Mouse (Mus musculus) c-Kit-positive CD71-positive TER-119-negative erythroid progenitor cells, embryonic 14.5 days (primary cell): ENCODE results near the gene Fgd6.

ENCODE experiments used
- DNase-seq: peaks from one replicate; pipeline ENCODE4 v3.0.0-alpha.2; 2013; ENCODE audit warnings: low read depth

Fgd6 gene

DNA sequence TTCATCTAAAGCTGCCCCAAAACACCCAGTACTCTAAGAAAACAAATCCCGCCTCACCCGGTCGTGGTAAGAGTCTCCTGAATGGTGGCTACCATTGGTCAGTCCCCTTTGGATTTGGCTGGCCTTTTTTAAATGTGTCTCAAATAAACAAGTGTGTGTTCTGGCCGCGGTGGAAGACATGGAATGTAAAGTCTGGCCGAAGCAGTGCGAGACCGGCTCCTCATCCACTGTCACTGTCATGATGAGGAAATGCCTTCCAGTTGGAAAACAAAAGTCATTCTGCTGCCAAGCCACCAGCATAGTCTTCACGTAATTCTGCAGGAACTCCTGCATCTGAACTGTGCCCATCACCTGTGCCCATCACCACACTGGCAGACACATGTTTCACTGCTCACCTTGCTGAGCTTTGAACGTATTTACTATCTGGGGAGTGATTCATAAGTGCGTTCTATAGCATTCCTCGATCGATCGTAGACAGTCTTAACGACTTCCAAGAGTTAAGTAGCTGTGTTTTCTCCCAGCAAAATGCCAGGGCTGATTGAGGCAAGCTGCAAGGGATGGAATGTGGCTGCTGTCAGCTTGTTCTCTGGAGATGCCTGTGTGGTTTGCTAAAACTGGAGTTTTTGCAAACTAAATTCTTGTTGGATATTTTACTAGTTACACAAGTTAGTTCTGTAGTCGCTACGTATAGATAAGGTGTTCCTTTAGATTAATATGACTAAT lies 60.1 kb downstream of the Fgd6 start:
- DNase-seq: no peak

- peak; percentile 29 for DNase-seq
Measured at GRCm38 (mm10) chr10:94097081-94097845, 61.5 kb downstream of the Fgd6 start.

DNA sequence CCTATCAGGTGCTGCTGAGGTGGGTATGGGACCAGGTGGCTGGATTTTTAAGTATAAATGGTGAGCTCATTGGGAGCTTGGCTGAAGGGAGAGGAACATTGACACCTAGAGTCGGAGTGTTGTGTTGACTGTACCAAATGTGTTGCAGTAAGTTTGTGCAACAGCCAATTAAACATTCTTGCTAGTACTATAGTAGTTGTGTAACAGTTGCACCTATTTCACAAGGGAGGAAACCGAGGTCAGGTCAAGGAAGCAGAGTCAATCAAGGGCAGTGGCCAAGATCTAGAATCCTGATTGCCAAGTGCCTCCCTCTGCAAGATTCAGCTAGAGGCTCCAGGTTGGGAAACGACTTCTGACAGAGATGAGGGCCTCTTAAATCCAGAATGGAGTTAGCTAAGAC lies 62.3 kb downstream of the Fgd6 start:
- DNase-seq: no peak

DNA sequence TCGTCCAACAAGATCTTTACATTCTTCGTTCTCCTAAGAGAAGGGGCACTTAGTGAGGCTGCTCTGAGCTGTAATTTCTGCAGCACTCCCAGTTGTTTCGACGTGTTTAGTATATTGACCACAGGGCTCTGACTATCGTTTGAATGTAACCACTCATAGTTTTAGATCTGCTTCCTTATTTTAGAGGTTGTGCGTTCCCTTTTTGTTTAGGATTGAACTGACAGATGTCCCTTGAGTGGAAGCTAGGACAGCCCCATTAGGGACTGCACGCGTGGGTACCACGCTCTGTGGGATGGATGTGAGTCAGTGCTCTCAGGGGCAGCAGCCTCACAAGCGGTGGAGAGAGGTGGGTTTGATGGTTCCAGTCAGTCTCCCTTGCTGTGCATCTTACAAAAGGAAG lies 69.7 kb downstream of the Fgd6 start:
- no peak for DNase-seq

DNA sequence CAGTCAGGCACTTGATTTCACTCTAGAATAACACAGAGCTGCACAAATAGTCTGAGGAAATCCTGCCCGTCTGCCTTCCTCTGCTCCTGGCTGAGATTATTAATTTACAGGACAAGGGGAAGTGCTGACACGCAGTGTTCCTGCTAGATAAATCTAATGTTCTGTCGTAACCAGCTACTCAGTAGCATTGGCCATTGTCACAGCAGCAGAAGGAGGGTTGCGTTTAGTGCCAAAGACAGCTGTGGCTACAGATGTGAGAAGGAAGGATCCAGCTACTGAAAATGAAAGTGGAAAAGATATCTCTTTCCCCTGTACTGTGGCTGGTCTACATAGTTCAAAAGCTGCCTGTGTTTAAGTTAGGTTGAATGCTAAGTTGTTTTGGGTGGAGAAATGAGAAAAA lies 71.4 kb downstream of the Fgd6 start:
- DNase-seq: no peak

DNA sequence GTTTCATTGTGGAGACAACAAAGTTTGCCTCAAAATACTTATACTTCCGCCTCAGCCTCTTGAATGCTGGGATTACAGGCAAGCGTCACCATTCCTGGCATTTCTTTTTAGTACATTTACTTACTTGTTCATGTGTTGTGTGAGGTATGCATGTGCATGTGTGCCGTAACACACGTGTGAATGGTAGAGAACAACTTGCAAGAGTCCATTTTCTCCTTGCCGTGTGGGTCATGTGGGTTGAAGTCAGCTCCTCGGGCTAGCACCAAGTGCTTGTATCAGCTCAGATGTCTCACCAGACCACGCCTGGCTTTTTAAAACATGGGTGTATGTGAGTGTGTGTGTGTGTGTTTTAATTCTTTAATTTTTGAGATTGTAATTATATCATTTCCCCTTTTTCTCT lies 71.8 kb downstream of the Fgd6 start:
- DNase-seq: no peak

- no peak for DNase-seq
Measured at GRCm38 (mm10) chr10:94108791-94109190, 73.0 kb downstream of the Fgd6 start.

DNA sequence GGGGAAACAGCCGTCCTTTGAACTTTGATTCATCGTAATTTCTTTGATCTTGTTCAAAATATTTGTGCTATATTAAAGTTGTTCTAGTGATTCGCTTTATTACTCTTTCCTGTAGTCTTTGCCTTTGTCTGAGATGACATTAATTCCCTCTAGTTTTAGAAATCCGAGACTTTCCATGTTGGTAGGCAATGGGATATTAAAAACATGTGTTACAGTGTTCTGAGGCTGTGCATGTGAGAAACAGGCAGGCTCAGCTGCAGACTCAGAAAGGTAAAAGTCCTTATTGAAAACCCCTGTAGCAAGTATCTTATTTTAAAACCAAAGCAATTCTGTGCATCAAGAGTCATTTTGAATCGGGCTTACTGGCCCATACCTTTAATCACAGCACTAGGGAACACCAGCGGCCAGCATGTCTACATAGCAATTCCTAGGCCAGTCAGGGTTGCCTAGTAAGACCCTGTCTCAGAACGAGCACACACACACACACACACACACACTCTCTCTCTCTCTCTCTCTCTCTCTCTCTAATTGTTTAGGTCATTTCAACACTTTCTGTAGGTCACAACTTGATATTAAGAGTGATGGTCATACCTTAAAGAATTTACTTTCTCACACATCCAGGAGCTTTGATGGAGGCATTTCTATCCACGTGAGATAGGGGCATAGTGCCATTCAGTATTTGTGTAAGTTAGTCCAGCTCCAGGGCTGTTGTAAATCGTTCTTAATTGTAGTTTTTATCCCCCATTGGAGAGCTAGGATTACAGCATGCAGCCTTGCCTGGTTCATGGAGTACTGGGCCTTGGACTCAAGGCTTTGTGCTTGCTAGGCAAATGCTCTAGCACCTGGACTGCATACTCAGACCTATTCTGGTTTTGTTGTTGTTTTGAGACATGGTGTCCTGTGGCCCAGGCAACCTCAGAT lies 75.3 kb downstream of the Fgd6 start:
- DNase-seq: no peak

DNA sequence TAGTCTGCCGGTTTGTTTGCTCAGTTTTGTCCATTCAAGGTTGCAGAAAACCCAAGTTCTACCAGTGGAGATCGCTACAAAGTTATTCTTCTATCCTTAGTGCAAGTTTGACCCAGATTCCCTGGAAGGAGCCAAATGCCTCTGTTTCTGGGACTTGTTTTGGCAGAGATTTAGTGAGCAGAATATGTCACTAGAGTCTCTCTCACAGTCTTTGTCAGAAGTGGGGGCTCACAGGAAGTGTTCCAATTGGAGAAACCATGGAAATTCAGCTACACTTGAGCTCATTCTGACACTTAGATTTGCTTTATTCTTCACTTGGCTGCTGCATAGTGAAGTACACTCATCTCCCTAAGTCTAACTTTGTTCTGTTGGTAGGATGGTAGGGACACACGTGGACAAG lies 76.4 kb downstream of the Fgd6 start:
- no peak for DNase-seq

DNA sequence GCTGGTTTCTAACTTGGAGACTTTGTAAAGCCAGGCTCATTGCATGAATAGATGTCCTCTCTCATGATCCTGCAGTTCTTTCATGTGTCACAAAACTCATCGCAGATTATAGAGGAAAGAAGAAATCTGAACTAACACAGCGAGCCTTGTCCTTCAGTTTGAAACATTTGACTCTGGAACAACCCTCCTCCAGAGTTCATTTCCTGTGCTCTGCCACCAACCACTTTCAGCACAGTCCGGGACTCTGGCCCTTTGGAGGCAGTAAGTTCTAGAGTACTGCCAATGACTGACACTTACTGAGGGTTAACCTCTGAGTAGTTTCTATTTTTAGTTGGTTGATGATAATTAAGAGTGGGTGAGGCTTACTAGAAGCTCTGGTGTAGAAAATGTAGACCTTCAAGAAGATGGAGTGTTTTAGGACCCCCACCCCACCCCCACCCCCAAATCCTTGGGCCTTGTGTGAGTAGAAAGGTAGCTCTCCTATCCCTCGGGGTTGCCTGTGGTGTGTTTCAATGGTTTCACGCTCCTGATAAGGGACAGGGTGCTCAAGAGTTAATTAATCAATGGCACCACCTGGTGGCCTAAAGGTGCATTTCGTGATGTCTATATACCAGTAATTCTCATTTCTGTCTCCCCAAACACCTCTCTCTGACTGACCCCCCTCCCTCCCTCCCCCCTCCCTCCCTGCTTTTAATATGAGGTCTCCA lies 80.2 kb downstream of the Fgd6 start:
- DNase-seq: peak; percentile 87

- no peak for DNase-seq
Measured at GRCm38 (mm10) chr10:94116781-94117340, 81.1 kb downstream of the Fgd6 start.

DNA sequence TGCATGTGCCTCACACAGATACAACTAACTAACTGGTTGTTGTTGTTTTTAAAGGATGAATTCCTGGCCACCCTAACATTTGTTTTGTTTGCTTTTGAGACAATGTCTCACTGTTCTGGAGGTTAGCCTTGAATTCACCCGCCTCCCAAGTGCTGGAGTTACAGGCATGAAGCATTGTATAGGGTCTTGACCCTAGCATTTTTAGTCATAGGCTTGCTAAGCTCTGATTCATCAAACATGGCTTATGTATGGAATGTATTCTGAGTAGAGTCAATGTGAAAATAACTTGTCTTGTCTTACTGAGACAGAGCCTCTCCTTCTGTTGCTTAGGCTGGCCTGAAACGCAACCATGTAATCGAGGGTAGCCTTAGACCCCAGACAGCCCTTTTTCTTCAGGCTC lies 82.1 kb downstream of the Fgd6 start:
- DNase-seq: no peak

GRCm38 (mm10) chr10:94118993-94119392 lies 83.2 kb downstream of the Fgd6 start:
- no peak for DNase-seq

DNA sequence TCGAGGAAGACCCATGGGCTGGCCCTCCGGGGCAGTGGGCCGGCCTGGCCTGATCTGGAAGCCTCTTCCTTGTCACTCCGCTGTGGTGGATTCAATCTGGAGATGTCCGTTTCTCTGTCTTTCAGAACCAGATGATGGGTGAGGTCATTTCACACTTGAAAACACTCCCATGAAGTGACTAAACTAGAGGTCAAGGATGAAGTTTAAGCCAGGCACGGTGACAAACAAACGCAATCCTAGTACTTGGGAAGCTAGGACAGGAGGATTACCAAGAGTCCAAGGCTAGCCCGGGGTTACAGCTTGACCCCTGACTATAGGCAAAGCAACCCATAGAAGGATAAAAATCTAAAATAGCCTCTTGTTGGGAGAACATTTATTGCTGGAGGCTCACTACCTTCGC lies 84.9 kb downstream of the Fgd6 start:
- no peak for DNase-seq

GRCm38 (mm10) chr10:94122595-94122994 lies 86.8 kb downstream of the Fgd6 start:
- DNase-seq: peak; percentile 71

DNA sequence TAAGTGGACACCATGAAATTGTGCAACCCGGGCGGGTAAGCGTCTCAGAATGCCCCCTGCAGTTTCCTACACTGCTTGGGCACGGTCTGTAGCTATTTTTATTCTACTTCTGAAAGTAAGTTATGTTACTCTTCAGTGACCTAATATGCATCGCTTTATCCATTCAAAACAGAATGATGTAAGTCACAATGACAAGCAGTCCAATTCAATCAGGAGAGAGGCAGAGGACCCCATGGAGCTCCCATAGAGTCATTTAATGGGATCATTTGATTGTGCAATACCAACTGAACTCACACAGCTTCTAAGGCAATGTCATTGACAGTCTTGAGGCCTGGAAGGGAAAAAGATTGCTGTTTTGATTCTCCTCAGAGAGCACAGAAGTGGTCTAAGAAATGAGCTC lies 87.8 kb downstream of the Fgd6 start:
- no peak for DNase-seq

DNA sequence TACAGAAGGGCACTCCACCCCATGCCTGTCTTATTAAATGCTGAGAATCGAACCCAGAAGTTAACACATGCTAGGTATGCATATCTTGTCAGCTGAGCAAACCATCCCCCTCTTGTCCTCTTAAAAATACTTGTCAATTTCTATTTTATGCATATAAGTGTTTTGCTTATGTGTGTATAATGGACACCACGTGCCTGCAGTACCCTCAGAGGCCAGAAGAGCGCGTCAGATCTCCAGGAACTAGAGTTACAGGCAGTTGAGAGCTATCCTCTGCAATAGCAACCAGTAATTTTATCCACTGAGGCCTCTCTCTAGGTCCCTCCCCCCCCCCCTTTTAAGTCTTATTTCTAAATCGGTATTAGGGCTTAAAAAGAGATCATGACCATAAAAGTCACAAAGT lies 88.6 kb downstream of the Fgd6 start:
- no peak for DNase-seq

DNA sequence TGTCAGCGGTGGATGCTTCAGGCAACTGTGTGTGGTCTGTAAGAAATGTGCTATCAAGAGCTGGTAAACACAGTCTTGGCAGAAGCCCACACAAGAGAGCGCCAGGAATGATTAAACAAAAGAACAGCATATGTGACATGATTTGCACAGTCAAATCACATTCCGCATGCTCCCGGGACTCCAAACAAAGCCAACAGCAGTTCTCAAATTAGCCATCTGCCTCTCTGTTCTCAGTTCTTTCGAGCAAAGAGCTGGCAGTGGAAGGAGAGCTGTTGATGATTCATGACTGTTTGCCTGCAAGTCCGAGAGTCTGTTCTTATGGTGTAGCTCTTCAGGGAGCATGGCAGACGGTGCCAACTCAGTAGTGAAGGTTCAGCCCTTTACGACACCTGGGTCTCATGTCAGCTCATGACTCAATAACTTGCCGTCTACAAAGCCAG lies 93.9 kb downstream of the Fgd6 start:
- DNase-seq: no peak

DNA sequence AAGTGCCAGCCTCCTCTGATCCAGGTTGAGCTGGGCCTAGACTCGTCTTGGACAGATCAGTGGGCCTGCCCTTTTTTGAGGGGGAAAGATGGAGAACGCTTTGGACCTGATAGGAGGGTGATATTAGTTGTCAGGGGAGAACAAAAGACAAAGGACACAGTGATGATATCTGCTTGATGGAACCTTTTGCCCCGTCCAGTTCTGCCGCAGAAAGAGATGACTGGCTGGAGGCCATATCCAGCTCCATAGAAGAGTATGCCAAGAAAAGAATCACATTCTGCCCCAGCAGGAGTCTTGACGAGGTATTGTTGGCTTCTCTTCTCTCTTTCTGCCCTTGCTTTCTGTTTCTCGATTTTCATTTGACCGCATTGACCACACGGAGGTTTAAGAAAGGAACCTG lies 97.3 kb downstream of the Fgd6 start:
- DNase-seq: no peak

DNA sequence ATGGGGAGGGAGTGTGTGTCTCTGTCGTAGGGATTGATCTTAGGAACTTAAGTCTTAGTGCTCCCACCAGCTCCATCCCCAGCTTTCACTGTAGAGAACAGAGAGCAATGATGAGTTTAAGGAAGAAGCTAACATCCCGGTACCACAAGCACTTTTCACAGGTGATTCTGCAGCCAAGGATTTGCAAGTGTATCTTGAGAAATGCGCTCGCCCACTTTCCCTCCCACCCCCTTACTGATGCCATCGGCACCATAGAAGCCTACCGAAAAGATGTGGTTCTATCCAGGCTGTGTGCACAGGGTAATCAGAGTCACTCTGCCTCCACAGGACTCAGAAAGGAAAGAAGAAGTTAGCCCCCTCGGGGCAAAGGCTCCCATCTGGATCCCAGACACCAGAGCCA lies 97.9 kb downstream of the Fgd6 start:
- DNase-seq: no peak

DNA sequence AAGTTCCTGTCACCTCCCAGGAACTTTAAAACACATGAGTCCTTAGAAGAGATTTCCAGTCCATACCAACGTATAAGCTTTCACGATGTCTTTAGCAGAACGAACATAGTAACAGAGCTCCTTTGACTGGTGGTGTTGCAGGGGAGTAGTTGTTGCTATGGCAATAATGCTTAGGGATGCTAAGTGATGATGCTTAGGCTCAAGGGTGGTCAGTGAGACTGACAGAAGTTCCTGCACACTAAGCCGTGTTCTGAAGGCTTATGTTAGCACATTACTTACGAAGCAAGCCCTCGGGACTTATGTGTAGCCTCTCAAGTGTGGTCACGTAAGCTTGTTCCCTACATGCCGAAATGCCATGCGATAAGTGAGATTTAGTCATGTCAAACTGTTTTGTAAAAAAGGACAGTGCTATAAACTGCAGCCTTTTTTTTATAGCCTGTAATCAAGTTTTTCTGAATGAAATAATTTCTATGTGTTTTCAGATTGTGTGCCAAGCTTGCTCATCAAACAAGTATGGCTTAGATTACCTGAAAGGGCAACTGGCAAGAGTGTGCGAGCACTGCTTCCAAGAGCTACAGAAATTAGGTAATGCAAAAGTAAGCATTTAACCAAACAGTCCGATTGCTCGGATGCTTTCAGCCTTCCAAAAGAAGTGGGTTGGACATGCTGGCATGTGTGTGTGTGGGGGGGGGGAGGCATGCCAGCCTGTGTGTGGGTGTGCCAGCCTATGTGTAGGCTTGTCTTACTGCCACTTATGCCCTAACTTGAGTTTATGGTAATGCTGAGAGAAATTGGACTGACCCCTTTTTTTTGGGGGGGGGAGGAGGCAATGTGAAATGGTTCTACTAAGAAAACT lies 99.0 kb downstream of the Fgd6 start:
- no peak for DNase-seq
